Mouse (Mus musculus) embryonic facial prominence, embryonic 13.5 days (tissue): ENCODE results near the gene Tbx5. TPM values are rescaled to one million over a fixed set of nuclear protein-coding genes. Genes with fewer than 3 reads are reported as not detected.
A peak's percentile ranks its signal among the peaks of the same experiment; 100 is the strongest.

Experiments
- ATAC-seq: fragments of 200-750 bp; cut with Nextera tagmentation; 2 replicates; pipeline ENCODE4 v1.8.0; 2017; ENCODE audit warnings: low read depth; ENCODE audit not compliant: insufficient number of reproducible peaks, insufficient read depth, low FRiP score, low TSS enrichment
- H3K27ac ChIP-seq: fragments of 300-500 bp; sonication (generic); 2 replicates; pipeline ENCODE4 v1.5.1; 2015; ENCODE audit warnings: moderate library complexity, mild to moderate bottlenecking, inconsistent platforms
- H3K27me3 ChIP-seq: fragments of 300-500 bp; sonication (generic); 2 replicates; pipeline ENCODE4 v1.6.1; 2015; ENCODE audit warnings: mild to moderate bottlenecking, inconsistent platforms
- H3K36me3 ChIP-seq: fragments of 300-500 bp; sonication (generic); 2 replicates; pipeline ENCODE4 v1.6.1; 2015; ENCODE audit warnings: mild to moderate bottlenecking, inconsistent platforms
- H3K4me1 ChIP-seq: fragments of 300-500 bp; sonication (generic); 2 replicates; pipeline ENCODE4 v1.6.1; 2015; ENCODE audit warnings: inconsistent platforms
- H3K4me2 ChIP-seq: fragments of 300-500 bp; sonication (generic); 2 replicates; pipeline ENCODE4 v1.6.1; 2015; ENCODE audit warnings: moderate library complexity, mild to moderate bottlenecking, inconsistent platforms
- H3K4me3 ChIP-seq: fragments of 300-500 bp; sonication (generic); 2 replicates; pipeline ENCODE4 v1.5.1; 2015; ENCODE audit warnings: mild to moderate bottlenecking, inconsistent platforms
- H3K9ac ChIP-seq: fragments of 300-500 bp; sonication (generic); 2 replicates; pipeline ENCODE4 v1.6.1; 2015; ENCODE audit warnings: mild to moderate bottlenecking, inconsistent platforms
- H3K9me3 ChIP-seq: fragments of 300-500 bp; sonication (generic); 2 replicates; pipeline ENCODE4 v1.6.1; 2016; ENCODE audit warnings: inconsistent platforms
- WGBS: fragments of 180-500 bp; shearing (Covaris S2); methylation state at CpG from one replicate; pipeline ENCODE4 v1.1.7; 2015; ENCODE audit warnings: mixed read lengths; 5-methylcytosine and 5-hydroxymethylcytosine counted together
- polyA plus RNA-seq: library from polyadenylated mRNA; unstranded; fragments of >200 nt; fragmentation: Nextera tagmentation; extraction: Ambion mirVana; gene quantifications from 2 replicates; pipeline ENCODE4 v1.2.1, GENCODE M21; 2015

Tbx5 gene
- polyA plus RNA-seq, 1 experiment from 2014 or later, result 1.4 TPM

DNA sequence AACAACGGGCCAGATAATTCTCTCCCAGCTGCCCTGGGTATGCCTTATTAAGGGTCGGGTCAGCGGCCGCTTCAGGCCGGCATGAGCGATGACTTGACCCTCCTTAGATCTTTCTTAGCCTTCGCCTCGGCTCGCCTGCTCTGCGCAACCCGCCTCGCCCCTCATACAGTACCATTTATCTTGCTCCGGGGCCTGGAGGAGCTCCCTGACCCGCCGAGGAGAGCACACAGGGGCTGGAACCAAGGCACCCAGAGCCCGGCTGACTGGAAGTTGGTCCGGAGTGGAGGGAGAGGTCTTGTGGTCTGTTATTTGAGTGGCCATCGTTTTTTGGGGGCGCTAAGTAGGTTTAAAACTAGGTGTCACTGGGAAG, 4.8 kb downstream of the Tbx5 start:
- WGBS, result 2% methylated on average over 19 of the region's 19 CpGs
- Histone ChIP-seq H3K27me3 (peaks cover 99% of the 10 kb centered on the region), H3K27ac (no peak overlapping the region), H3K4me1 (peaks cover 28% of the 10 kb centered on the region), H3K36me3 (no peaks in the 10 kb centered on the region), H3K4me2 (no peak overlapping the region), H3K9ac (no peak overlapping the region), H3K9me3 (no peaks in the 10 kb centered on the region), H3K4me3 (no peak overlapping the region)
- ATAC-seq, result no peak

DNA sequence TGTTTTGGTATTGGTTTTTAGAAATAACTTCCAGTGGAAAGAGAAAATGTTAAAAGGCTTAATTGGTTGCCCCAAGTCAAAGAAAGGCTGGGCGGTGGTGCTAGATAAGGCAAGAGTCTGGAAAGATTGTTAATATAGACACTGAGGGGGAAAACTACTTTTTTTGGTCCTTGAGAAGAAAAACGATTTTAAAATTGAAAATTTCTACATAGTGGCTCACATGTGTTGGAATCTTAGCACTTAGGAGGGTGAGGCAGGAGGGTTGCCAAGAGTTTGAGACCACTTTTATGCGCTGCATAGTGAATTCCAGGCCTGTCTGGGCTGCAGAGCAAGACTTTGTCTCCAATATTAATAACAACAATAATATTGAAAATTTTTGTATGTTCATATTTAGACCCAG, 5.4 kb downstream of the Tbx5 start:
- no peaks in the 10 kb centered on the region for H3K9me3 ChIP-seq
- H3K36me3 ChIP-seq, result no peaks in the 10 kb centered on the region
- no peak overlapping the region for H3K27ac ChIP-seq
- peaks cover 28% of the 10 kb centered on the region for H3K4me1 ChIP-seq
- H3K27me3 ChIP-seq, result peaks cover 99% of the 10 kb centered on the region
- H3K4me3 ChIP-seq, result no peak overlapping the region
- 6% methylated on average over 3 of the region's 3 CpGs for WGBS
- no peak overlapping the region for H3K9ac ChIP-seq
- no peak for ATAC-seq
- H3K4me2 ChIP-seq, result no peak overlapping the region

DNA sequence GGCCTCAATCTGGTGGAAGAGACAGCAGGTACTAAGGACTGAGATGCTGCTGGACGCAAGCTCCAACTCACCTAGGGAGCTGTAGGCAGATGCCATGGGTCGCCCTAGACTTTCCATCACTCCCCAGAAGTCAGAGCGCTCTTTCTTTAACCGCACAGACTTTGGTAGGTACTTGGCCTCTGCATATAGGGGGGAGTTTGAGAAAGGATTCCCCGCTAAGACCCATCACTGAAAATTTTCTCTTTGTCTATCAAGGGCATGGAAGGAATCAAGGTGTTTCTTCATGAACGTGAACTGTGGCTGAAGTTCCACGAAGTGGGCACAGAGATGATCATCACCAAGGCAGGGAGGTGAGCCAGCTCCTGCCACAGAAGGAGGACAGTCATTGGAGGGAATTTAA, 6.0 kb downstream of the Tbx5 start:
- Histone ChIP-seq H3K4me3 (no peak overlapping the region), H3K36me3 (no peaks in the 10 kb centered on the region), H3K27ac (no peak overlapping the region), H3K4me2 (no peak overlapping the region), H3K9ac (no peak overlapping the region), H3K9me3 (no peaks in the 10 kb centered on the region), H3K4me1 (peaks cover 28% of the 10 kb centered on the region), H3K27me3 (peaks cover 99% of the 10 kb centered on the region)
- ATAC-seq, result no peak
- WGBS, result 4% methylated on average over 7 of the region's 7 CpGs

DNA sequence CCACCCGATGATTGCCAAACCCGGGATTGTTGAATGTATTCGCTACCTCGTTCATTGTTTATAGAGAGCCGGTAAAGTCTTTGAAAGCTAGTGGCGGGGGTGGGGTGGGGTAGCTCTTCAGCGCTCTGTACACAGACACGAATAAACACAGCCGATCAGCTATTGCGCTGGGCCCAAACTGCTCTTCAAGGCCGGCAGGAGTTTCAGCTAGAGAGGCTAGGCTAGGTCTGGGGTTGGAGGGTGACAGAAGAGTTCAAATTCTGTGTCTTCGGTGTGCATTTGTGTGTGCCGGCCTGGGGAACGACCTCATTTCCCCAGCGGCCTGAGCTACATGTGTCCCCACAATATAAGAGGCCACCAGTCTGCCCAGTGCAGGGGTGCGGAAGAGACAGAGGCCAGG, 6.7 kb downstream of the Tbx5 start:
- Histone ChIP-seq H3K9ac (no peak overlapping the region), H3K27me3 (peaks cover 99% of the 10 kb centered on the region), H3K4me1 (peaks cover 28% of the 10 kb centered on the region), H3K4me3 (0 out of 2 replicates have a peak overlapping the region, but pooled peaks have one; percentile 4), H3K27ac (no peak overlapping the region), H3K36me3 (no peaks in the 10 kb centered on the region), H3K4me2 (no peak overlapping the region; the same call in 1 of the 2 replicates), H3K9me3 (no peaks in the 10 kb centered on the region)
- ATAC-seq, result no peak
- 3% methylated on average over 16 of the region's 16 CpGs for WGBS

DNA sequence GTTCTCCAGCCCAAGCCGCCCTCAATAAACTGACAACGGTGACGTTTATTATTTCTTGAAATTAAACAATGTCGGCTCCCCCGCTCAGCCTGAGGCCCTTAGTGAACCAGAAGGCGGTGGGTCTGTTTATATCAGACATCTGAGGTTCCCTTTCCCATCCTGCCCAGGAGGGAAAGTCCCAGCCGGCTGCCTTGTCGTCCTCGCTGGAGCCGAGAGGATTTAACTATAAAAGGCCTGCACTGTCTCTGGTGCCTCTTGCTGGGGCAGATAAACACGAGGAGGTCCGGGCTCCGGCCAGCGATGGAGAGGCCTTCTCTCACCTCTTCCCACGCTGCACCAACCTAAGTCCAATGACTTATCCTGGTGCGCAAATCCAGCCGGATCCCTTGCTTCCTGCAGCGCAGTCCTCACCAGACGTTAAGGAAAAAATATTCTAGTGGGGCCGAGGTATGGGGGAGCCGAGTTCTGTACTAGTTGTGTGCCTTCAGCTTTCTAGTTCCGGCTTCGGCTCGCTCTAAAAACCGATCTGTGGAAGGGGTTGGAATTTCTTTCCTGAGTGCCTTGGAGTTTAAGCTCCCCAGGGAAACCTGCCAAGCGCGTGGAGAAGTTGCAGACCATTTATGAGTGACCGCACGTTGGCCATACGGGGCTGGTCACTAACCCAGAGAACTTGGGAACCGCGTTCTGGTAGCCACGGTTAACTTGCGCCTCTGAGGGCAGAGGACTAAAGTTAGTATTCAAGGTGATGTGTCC, 7.3 kb downstream of the Tbx5 start:
- H3K27me3 ChIP-seq, result peaks cover 99% of the 10 kb centered on the region
- no peak for ATAC-seq
- no peak overlapping the region for H3K9ac ChIP-seq
- peaks cover 28% of the 10 kb centered on the region for H3K4me1 ChIP-seq
- no peak overlapping the region; the same call in 1 of the 2 replicates for H3K4me2 ChIP-seq
- under 1% methylated on average over 34 of the region's 34 CpGs for WGBS
- no peaks in the 10 kb centered on the region for H3K9me3 ChIP-seq
- no peak overlapping the region for H3K27ac ChIP-seq
- peak overlapping the region; percentile 4; the same call in 1 of the 2 replicates for H3K4me3 ChIP-seq
- H3K36me3 ChIP-seq, result no peaks in the 10 kb centered on the region

DNA sequence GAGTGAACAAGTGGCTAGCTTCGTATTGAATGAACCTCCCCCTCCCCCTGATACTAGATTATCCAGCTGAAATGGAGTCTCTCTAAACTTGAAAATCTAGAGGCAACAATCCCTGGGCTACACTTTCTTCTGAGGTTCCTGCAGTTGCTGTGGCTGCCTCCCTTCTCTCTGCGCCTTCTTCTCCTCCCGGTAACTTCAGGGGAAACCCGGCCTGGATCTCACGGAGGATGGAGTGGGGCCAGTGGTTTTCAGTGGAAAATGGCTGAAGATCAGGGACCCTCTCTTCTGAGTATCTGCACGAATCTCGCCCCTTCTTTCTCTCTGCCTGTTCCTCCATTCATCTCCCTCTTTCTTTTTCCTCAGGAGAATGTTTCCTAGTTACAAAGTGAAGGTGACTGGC, 7.9 kb downstream of the Tbx5 start:
- no peak for ATAC-seq
- no peak overlapping the region for H3K9ac ChIP-seq
- WGBS, result 3% methylated on average over 7 of the region's 7 CpGs
- H3K36me3 ChIP-seq, result no peaks in the 10 kb centered on the region
- no peak overlapping the region for H3K4me3 ChIP-seq
- H3K4me2 ChIP-seq, result no peak overlapping the region
- H3K4me1 ChIP-seq, result peaks cover 27% of the 10 kb centered on the region
- H3K27ac ChIP-seq, result no peak overlapping the region
- H3K9me3 ChIP-seq, result no peaks in the 10 kb centered on the region
- H3K27me3 ChIP-seq, result peaks cover 99% of the 10 kb centered on the region

DNA sequence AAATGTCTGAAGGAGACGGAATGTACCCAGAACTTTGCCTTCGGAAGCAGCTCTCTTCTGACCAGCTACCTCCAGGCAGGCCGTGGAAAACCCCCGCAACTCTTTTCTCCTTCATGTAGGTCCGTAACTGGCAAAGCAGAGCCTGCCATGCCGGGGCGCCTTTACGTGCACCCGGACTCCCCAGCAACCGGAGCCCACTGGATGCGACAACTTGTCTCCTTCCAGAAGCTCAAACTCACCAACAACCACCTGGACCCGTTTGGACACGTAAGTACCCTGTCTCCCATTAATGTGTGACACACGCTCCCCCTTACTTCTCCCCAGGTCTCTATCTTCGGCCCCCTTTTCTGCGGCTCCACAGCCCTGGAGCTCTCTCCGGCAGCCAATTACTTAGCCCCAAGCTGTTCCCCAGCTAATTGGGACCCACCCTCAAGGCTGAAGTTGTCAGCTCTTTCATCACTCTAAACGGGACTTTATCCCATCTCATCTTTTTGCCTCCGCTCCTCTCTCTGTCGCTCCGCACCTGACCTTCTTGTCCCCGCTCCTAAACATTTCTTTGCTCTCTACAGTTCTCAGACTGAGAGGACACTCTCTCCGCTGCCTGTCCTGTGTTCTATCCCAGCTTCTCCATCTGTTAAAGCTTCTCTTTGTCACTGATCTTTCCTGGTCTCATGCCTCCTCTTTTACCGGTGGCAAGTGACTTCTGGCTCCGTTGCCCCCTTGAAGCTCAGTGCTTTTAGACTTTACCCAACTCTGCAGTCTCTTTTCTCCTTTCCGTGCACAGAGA, 9.4 kb downstream of the Tbx5 start:
- 3% methylated on average over 26 of the region's 26 CpGs for WGBS
- Histone ChIP-seq H3K9ac (no peak overlapping the region), H3K9me3 (no peaks in the 10 kb centered on the region), H3K4me2 (no peak overlapping the region), H3K36me3 (no peaks in the 10 kb centered on the region), H3K4me1 (peaks cover 19% of the 10 kb centered on the region), H3K27me3 (peaks cover 99% of the 10 kb centered on the region), H3K27ac (no peak overlapping the region), H3K4me3 (no peak overlapping the region)
- ATAC-seq, result no peak

DNA sequence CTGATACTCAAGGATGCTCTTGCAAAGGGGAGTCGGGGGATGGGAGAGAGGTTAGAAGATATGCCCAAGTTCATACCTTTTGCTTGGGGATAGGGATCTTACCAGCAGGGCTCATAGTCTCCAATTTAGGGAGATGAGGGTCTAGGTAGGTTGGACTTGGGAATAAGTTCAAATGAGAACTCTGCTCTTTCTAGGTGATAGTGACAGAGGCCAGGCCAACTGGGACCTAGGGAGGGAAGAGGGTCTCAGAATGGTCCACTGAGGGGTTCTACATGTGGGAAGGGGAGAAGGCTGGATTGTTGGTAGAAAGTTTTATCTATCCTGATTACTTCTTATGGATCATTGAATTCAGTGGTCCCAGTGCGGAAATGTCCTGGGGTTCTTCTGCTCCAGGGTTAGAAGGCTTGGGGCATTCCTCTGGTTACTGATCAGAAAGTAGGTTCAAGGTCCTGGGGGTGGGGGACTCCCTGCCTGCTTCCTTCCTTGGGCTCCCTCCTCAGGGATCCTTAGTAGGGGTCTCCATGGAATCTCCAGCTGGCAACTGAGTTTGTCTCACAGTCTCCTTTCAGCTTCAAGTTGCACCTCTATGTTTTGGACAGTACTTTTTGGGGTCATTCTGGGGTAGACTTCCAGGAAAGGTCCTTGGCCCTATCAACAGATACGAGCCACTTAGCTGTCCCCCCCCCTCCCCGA, 10.4 kb downstream of the Tbx5 start:
- Histone ChIP-seq H3K36me3 (no peaks in the 10 kb centered on the region), H3K27me3 (peaks cover 100% of the 10 kb centered on the region), H3K27ac (no peak overlapping the region), H3K4me2 (no peak overlapping the region), H3K4me1 (peaks cover 17% of the 10 kb centered on the region), H3K9ac (no peak overlapping the region), H3K4me3 (no peak overlapping the region), H3K9me3 (no peaks in the 10 kb centered on the region)
- ATAC-seq, result no peak
- WGBS, result 11% methylated on average over 4 of the region's 4 CpGs

DNA sequence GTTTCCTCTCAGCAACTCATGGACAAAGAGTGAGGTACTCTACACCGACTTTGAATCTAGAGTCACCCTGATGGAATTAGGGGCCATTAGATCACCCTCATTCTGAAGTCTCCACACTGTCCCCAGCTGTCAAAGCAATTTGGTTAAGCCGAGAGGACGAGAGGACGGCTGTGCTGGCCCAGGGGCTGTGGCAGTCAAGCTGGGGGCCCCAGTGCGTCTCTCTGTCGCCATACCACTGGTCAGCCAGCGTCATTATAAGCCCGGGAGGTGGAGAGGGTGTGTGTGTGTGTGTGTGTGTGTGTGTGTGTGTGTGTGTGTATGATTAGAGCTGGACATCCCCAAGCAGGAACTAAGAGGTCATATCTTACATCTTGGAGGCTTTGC, 10.9 kb downstream of the Tbx5 start:
- Histone ChIP-seq H3K4me1 (peaks cover 17% of the 10 kb centered on the region), H3K36me3 (no peaks in the 10 kb centered on the region), H3K4me3 (no peak overlapping the region), H3K27ac (no peak overlapping the region), H3K9ac (no peak overlapping the region), H3K27me3 (peaks cover 100% of the 10 kb centered on the region), H3K4me2 (no peak overlapping the region), H3K9me3 (no peaks in the 10 kb centered on the region)
- 4% methylated on average over 8 of the region's 8 CpGs for WGBS
- ATAC-seq, result no peak

DNA sequence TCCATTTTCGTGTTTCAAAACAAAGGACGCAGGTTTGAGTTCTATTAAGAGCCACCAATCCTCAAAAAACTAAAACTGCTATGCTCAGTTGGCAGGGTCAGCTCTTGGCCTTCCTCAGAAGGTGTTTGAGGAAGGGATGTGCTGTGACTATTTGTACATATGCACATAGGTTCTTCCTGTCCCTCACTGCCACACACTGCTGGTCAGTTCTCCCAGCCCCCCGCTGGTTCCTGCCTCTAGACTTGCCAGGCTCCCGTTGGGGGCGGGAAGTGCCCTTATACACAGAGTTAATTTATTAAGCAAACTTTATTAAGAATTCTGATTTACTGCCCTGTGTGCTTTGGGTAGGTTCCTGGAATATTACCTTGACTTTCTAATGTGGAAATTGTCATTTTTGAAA, 11.9 kb downstream of the Tbx5 start:
- peaks cover 100% of the 10 kb centered on the region for H3K27me3 ChIP-seq
- peaks cover 16% of the 10 kb centered on the region for H3K4me1 ChIP-seq
- no peaks in the 10 kb centered on the region for H3K36me3 ChIP-seq
- H3K9ac ChIP-seq, result no peak overlapping the region
- H3K4me3 ChIP-seq, result no peak overlapping the region
- H3K4me2 ChIP-seq, result no peak overlapping the region
- 5% methylated on average over 5 of the region's 5 CpGs for WGBS
- no peaks in the 10 kb centered on the region for H3K9me3 ChIP-seq
- no peak for ATAC-seq
- no peak overlapping the region for H3K27ac ChIP-seq

DNA sequence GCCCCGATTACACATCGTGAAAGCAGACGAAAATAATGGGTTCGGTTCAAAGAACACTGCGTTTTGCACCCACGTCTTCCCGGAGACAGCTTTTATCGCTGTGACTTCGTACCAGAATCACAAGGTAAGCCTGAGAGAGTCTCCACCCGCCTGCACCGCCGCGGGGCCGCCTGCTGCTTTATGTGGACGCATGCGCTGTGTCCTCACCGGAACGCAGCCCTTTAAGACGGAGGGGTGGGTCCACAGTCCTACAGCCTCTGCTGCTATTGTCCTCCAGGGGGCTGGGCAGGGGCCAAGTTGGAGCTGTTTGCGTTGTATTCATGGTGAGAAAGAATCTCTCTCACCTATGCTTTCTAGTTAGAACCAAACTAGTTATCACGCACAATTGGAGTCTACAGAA, 12.5 kb downstream of the Tbx5 start:
- Histone ChIP-seq H3K27me3 (peaks cover 98% of the 10 kb centered on the region), H3K36me3 (no peaks in the 10 kb centered on the region), H3K4me3 (peak overlapping the region; percentile 19), H3K9me3 (no peaks in the 10 kb centered on the region), H3K9ac (no peak overlapping the region), H3K4me2 (peak overlapping the region; percentile 45), H3K27ac (no peak overlapping the region), H3K4me1 (peaks cover 9% of the 10 kb centered on the region)
- WGBS, result under 1% methylated on average over 21 of the region's 21 CpGs
- no peak for ATAC-seq
